Mouse (Mus musculus) layer of hippocampus, postnatal 14 days (tissue): ENCODE measurements at regions not wholly inside any gene's neighbourhood (a gene's known extent, or its start where the extent isn't known, plus 50 kb on each side); places are given as distances from the start of the nearest gene placed in this dataset.
A peak's percentile ranks its signal among the peaks of the same experiment; 100 is the strongest.

ENCODE experiments used
- DNase-seq, 2 experiments: peaks; one replicate each; pipeline ENCODE4 v3.0.0; 2021 to 2022; ENCODE audit warnings: low spot score in 2 of 2, mixed read lengths in 1 of 2

DNA sequence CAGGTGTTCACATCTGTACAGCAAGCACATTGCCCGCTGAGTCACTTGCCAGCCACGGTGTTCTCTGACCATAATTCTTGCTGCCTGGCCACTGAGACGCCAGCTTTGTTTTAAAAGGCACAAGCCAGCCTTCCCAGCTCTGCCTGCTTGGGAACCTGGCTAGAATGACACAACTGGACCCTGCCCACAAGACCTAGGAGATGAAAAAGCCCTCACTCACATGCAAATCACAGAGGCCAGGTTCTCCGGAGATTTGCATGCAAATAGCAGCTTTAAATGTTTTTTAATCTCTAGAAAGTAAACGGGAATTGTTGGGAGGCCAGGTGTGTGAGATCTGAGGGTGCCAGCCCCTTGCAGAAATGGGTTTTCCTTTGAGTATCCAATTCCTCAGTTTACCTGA lies 71.9 kb downstream of the 1810010D01Rik start:
- DNase-seq = no peak

DNA sequence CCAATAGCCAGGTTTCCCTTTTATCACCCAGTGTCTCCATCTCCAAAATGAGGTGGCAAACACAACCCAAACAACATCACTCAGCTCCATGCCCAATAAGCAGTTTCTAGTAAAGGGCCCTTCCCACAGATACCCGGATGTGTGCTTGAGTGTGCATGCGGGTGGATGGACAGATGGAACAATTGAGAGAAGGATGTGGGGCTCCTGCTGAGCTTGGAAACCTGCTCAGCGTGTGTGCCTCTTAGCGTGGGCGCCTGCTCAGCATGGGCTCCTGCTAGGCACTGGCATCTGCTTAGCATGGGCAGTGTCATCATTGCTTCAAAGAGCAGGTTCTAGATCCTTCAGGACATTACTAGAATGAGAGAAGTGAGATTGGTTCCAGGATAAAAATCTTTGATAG lies 75.4 kb downstream of the 1810010D01Rik start:
- peak in 1 of 2 experiments; percentile 12 for DNase-seq

DNA sequence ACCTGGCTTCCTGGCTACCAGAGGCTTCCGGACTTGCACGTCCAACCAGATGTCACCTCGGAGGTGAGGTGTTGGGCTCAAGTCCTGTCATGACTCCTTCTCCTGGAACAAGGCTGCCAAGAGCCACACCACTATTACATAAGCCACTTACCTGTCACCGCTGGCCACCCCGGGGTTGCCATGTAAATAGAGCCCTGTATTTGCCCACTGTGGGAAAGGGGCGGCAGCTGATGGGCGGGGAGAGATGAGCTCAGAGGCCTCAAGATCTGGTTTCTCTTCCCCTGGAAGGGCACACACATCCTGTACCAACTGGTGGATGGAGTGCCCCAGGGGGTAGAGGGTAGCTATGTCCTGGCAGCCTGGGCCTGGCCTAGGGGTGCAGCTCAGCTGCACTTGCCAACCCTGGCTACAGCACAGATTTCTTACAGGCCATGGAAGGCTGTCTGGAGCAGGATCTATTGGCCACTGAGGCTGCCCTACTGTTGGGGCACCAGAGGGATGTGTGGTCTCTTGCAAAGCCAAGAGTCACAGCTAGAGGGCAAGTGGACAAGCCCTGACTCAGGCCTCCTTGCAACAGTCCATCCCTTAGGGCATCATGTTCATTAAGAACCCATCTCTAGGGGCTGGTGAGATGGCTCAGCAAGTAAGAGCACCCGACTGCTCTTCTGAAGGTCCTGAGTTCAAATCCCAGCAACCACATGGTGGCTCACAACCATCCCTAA lies 76.3 kb downstream of the 1810010D01Rik start:
- DNase-seq = no peak

DNA sequence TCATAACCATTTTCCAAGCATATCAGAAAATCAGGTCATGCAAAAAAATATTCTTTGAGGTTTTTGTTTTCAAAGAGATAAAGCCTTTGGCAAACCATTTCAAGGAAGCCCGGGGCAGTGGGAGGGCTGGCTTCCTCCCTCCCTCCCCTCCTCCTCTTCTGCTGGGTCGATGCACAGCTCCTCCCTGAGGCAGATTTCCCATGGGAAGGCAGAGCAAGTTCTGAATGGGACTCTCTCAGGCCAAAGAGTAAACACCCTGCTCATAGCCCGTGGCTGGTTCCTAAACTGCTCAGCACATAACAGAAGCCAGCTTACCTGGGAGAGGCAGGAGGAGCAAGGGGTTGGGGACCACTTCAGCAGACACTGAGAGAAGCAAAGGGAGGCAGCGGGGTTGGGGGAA lies 77.9 kb downstream of the 1810010D01Rik start:
- DNase-seq = no peak

DNA sequence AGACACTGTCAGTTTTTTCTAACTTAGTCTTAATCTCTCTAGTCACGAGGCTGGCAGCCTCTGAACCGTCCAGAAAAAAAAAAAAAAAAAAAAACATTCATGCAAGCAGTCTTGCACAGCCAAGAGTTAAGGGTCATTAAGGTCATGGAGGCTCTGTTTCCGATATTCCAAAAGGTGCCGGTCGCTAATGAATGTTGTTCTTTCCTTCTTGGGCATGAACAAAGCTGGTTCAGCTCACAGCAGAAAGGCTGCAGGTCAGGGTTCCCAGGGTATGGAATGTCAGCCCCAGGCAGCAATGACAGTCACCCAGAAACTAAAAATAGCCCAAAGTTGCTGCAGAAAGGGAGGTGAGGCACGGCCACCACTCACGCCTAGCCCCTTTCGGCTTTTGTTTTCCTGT lies 80.3 kb downstream of the 1810010D01Rik start:
- no peak for DNase-seq

DNA sequence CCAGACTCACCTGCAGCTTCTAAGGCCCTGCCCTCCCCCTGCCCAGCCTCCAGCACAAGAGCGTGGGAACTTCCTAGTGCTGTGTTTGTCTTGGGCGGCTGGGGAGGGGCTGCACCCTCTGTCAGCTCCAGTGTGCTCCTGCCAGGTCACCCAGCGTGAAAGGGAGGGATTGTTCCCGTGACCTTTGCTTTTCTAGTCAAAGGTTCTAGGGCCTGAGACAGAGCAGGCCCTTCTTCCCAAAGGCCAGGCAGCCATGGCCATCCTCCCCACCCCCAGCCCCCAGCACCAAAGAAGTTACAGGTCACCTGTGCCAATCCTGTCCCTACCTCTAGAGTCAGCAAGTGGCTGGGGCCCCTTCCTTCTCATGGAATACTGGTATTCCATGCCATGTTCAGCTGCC lies 80.7 kb downstream of the 1810010D01Rik start:
- no peak for DNase-seq

DNA sequence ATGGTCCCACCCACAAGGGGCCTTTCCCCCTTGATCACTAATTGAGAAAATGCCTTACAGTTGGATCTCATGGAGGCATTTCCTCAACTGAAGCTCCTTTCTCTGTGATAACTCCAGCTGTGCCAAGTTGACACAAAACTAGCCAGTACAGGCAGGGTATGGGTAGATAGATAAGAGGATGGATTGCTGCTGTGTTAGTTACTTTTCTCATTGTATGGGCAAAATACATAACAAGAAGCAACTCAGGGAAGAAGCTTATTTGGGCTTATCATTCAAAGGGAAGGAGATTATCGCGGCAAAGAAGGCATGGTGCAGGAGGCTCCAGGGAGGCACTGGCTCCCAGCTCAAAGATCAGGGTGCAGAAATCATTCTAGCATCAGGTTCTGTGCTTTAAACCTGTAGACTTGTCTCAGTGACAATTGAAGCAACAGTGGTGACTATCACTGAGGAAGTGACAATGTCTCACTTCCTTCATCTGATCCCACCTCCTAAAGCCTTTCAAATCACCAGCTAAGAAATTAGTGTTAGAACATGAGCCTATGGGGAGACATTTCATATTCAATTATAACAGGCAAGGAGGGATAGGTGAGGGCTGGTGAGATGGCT lies 83.8 kb downstream of the 1810010D01Rik start:
- no peak for DNase-seq

DNA sequence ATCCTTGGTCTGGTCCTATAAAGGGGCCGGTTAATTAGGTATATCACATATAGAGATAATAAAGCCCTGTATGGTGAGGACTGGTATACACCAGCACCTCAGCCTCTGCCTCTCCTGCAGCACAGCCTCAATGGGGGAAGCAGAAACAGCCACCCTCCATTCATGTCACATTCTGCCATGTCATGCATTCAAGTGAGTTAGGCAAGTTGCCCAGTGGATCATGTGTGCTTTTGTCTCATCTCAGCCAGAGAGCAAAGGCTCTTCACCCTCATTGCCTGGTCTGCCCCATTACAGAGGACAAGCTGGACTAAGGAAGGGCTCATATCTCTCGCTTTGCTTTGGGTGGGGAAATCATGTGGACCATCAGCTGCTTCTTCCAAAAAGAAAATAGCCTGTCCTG lies 85.4 kb downstream of the 1810010D01Rik start:
- no peak for DNase-seq

DNA sequence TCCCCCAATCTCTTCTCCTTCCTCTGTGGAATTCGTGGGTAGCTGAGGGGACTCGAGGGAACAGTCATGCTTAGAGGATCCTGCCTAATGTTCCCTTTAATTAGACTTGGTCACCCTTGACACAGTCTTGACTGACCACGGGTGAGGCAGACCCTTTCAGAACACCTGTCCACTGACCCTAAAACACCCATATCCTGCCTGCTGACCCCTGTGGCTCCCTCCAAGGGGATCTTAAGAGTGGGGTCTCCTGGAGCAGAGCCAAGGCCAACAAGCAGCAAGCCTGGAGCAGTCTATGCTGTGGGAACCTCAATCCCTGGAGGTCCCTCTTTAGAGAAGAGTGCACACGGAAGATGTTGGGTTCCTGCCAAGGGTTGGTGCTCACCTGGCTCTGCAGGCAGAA lies 89.5 kb downstream of the 1810010D01Rik start:
- no peak for DNase-seq

DNA sequence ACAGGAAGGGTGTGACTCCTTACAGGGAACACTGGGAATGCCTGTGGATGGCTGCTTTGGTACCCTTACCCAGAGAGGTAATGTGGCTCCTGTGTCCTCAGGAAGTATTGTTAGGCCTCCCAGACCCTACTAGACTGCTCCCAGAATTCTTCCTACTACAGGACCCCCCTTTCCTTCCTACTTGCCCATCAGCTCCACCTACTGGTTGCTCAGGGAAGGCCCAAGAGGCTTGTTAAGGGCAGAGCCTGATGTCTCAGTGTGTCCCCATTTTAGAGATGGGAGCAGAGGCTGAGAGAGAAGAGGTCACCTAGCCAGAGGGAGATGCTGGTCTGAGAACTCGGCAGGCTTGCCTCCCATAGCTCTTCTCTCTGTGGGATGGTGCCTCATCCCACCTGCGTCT lies 93.3 kb downstream of the 1810010D01Rik start:
- peak in 1 of 2 experiments; percentile 31 for DNase-seq

DNA sequence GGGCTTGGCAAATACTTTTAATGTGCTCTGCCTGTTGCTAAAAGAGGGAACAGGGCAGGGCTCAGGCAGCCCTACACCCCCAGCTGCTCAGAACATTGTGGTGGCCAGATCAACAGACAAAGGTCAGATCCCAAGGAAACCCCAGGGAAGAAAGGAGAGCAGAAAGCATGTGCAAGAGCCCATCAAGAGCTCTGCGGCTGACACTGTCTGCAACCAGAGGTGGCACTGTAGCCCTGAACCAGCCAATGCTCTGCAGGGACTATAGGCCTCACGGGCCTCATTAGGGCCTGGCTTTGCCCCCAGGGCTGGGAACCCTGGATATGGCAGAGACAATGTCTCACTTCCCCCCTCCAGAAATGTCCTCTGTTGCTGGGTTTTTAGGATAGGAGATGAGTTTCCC lies 93.8 kb downstream of the 1810010D01Rik start:
- DNase-seq = no peak

DNA sequence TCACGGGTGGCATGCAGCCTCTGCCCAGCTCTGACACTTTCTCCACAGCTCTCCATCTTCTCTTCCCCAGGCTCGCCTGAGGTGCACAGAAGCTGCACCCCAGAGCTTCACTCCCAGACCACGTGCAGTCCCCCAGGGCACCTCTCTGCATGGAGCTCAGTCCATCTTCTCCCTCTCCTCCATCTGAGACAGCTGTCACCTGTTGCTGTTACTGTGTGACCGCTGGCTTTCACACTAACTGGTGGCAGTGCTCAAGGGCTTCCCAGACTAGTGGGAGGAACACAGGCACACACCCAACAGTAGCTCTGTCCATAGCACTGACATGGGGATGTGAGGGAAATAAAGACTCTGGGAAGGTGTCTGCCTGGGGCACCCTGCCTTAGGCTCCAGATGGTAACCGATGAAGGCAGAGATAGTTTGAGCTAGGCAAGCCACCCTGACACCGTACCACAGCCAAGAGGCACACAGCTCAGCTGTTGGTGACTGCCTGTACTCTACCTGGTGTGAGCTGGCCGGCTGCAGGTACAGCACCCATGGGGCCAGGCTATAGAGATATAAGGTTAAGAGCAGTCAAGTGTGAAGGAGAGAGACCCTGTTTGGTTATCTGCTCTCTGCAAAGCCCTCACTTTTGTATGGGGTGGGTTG lies 94.9 kb downstream of the 1810010D01Rik start:
- no peak for DNase-seq

DNA sequence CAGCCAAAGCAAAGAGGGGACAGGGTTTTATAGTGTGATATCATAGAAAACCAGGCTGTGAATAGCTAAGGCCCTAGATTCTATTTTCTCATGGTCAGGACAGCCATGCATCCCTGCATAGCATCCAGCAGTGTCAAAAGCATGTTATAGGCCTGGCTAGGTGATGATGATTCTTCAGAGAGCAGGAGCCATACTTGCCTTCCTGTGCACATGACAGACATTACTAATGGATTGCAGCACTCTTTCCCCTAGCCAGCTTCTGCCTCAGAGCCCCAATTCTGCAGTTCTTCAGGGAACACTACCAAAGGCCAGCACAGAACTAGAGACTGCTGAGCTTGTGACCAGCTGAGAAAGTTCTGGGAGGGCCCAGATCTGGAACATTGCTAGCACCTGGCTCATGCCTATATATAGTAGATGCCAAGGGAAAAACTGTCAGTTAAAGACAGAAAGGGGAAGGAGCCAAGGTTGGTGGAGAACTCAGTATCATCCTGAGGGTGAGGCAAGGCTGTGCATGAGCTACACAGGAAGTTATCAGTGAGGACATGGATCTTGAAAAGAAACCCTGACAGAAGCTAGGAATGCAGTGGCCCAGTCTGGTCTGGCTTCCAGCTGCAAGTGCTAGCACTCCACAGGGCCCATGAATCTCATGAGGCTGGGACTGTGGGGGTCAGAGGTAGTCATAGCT lies 95.6 kb downstream of the 1810010D01Rik start:
- DNase-seq = no peak

DNA sequence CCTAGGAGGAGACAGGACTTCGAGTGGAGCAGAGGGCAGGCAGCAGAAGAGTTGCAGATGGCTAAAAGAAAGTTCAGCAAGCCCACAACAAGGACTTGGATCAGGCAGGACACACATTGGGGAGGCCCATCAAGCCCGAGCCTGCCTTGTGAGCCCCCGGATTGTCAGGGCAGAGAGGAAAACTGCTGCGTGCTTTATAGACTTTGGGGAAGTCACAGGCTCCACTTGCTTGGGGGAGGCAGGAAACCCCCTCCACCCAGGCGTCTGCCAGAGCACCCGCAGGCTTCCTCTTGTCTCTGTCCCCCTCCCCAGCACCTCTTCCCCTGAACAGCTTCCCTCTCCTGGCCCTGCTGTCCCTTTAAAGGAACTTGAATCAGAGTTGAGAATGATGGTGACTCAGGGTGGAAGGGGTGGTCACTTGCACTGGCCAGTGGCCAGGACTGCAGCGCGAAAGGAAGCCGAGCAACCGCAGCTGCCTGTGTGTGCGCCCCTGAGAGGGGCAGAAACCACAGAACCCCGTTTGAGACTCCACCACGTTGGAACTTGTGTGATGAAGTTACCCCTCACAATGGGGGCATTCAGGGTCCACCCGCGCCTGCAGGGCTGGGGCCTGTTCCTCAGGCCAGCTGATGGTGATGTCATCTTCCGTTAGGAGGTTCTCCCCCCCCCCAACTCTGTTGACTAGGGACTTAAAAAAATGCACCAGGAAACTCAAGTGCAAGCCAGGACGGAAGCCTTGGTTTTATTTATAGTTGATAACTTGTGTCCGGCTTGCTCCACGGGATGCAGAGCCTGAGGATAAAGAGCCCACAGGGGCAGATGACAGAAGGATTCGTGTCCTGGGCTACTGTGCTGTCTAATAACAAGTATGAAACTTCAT lies 96.4 kb downstream of the 1810010D01Rik start:
- DNase-seq = peak; percentile 74

DNA sequence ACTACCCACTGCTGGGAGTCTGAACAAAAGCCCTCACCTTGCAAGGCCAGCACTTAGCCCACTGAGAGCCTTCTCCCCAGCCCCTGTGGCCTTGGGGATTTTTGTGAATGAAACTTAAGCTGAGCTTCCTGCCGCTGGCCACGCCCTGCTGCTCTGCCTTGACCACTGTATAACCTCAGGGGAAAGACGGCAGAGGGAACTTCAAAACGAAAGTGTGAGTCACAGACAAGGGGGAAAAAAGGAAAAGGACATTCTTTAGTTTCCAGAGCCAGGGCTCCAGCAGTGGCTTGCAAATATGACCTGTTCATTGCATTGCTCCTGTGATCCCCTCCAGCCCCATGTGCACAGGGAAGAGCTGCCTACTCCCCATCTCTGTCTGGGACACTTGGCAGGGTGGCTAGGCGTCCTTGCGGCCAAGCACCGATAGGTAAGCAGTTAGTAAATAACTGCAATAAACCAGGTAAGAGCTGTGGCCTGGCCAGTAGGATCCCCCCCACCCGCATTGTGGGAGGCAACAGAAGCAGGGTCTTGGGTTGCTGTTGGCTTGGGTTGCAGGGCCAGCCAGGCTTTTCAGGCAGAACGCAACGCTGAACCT lies 97.2 kb downstream of the 1810010D01Rik start:
- no peak for DNase-seq

DNA sequence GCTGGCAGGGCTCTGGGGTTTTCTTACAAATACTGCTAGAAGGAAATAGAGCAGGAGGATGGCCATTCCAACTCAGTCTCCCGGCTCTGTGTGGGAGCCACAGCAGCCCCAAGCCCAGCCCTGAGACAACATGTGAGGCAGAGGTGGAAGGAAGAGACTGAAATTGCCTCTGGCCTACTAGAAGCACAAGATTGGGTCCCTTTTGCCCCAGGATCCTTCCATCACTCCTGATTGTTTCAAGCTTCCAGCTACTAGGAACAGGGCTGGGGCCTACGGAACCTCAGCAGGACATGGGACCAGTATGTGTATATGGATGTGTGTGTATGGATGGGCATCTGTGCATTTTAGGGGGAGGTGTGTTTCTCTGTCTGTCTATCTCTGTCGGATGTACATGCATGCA lies 97.9 kb downstream of the 1810010D01Rik start:
- no peak for DNase-seq

DNA sequence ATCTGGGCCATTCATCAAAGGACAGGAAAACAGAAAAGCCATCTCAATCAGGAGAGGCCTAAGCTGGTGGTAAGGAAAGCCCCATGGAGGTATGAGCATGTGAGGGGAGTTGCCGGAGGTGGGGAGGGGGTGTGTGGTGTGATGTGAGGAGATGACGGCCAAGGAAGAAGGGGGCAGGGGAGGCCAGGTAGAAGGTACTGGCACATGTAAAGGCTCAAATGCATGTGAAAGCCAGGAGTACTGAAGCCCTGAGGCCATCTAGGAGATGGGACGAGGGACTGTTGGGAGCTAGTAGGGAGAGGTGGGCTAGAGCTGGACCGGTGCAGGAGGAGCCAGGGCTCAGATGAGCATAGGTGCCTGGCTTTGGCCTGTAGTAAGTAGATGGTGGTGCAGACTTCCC lies 98.4 kb downstream of the 1810010D01Rik start:
- no peak for DNase-seq

DNA sequence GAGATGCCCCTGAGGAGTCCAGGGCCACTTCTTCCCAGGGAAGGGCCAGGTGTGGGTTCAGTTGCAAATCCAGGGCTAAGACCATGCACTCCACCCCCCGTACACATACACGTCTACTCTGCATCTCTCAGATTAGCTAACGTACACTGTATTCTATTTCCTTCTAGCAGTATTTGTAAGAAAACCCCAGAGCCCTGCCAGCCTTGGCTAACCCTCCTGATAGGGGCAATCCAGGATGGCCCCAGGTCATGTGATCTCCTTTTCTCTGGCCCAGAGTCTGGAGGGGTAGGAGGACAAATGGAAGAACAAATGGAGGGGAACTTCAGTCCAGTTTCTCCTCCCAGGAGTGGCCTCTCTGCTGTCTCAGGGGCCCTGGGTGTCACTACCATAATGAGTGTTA lies 98.9 kb downstream of the 1810010D01Rik start:
- no peak for DNase-seq

DNA sequence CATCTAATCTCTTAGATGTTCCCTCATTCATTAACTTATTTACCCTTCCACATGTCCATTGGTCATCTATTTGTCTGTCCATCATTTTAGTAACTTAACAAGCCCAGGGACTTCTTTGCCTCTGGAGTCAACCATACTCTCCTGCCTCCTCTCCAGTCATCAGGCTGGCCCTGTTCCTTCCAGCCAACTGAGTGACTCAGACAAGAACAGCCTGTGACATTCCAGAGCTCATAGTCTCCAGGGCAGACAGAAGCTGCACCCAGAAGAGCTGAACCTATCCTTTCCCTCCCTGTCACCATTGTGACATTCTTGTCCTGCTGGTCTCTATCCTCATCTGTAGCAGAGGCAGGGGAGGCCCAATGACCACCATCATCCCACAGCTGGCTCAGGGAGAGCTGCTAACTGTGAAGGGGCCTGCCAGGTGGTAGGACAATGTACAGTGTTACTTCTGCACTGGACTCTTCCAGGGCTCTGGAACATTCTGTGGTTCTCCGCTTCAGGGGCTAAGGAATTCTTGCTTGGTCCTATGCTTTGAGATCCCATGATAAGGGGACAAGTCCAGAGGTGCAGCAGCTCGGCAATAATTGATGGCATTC lies 100.2 kb downstream of the 1810010D01Rik start:
- DNase-seq = no peak

DNA sequence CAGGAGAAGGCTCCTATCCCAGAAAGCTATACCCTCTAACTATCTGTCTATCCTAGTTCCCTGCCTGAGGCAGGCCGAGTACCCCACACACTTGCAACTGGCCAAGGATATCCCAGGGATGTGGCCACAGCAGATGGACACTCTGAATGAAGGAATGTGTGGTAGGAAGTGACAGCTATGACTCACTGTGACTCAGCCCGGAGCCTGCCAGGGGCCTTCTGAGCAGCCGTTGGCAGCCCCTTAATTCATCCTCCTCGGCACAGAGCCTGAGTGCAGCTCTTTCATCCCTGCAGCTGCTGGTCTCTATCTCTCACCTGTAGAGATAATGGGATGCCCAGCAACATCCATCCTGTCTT lies 101.4 kb downstream of the 1810010D01Rik start:
- DNase-seq = no peak
